In the genomic region with DNA sequence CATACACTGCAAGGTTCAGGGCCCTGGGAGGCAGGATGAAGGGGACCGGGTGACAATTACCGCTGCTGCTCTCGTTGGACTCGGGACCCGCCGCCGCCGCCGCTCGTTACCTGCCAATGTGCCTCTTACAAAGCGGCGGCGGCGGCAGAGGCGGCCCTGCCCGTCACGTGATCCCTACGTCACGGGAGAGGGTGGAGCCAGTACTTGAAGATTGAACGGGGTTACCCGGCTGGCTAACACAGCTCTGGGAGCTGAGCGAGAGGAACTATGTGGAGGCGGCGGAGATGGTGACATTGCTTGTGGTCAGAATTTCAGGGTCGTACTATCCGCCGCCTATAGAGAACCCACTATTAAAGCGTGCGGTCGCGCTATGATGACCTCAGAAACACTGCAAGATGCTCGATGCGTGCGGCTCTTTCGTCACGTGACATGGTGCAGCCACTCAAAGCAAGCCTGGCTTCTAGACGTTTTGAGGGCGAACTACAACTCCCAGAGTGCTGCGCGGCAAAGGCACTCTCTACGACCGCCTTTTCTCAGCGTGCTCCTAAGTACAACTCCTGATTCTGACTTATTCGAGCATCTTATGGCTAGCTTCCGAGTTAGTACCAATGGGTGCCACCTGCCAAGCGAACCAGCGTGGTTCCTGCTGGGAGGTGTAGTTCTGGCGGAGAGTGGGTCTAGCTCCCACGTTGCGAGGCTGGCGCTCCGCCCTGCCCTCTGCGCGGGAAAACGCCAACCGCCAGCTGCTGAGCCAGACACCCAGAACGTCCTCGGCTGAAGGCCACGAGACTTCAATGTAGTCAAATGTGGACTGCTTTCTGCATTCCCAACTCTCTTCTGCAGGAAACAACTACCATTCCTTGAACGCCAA, we compare ENCODE assay signal across 8 mouse cellular contexts. TPM values are rescaled to one million over a fixed set of nuclear protein-coding genes. Genes with fewer than 3 reads are reported as not detected.
DNase-seq lines count a peak whose midpoint lies in the region; ATAC-seq lines count a peak whose summit lies in the region.

Ubap2 (minus strand) TSS at position 165 of the 871 bp plus-strand sequence.

- H3K4me3 ChIP-seq in brown adipose tissue, adult 24 weeks (ENCODE audit: insufficient read depth, low read depth, low read length): peak within 1 kb of the TSS; percentile 87
- H3K4me3 ChIP-seq in heart, embryonic 13.5 days: peak within 1 kb of the TSS; percentile 92
- peak within 1 kb of the TSS; percentile 92 for H3K4me3 ChIP-seq in liver, embryonic 12.5 days
- peak within 1 kb of the TSS; percentile 89 for H3K4me3 ChIP-seq in stomach, embryonic 15.5 days (replicated peaks)

- ATAC-seq in heart, embryonic 13.5 days (ENCODE audit: extremely low read depth, insufficient number of reproducible peaks, low FRiP score, low TSS enrichment): peak; percentile 91
- ATAC-seq in liver, embryonic 12.5 days: peak; percentile 93
- ATAC-seq in stomach, embryonic 15.5 days (ENCODE audit: insufficient read depth, low FRiP score, low read depth): peak; percentile 97

- under 1% methylated on average over 60 of the region's 60 CpGs for WGBS in heart, embryonic 13.5 days
- under 1% methylated on average over 60 of the region's 60 CpGs for WGBS in liver, embryonic 12.5 days (ENCODE audit: insufficient replicate concordance)
- WGBS in stomach, embryonic 15.5 days: under 1% methylated on average over 60 of the region's 60 CpGs

- H3K4me1 ChIP-seq in brown adipose tissue, adult 24 weeks (ENCODE audit: control insufficient read depth, insufficient read depth, insufficient read length, low read length): peaks cover 6% of the 10 kb centered on the region; the same call in 1 of the 2 replicates
- H3K4me1 ChIP-seq in heart, embryonic 13.5 days: peaks cover 34% of the 10 kb centered on the region
- peaks cover 49% of the 10 kb centered on the region for H3K4me1 ChIP-seq in liver, embryonic 12.5 days
- H3K4me1 ChIP-seq in stomach, embryonic 15.5 days: peaks cover 22% of the 10 kb centered on the region

- H3K4me2 ChIP-seq in heart, embryonic 13.5 days: peak within 1 kb of the TSS; percentile 86
- H3K4me2 ChIP-seq in liver, embryonic 12.5 days: peak within 1 kb of the TSS; percentile 88
- peak within 1 kb of the TSS; percentile 69 for H3K4me2 ChIP-seq in stomach, embryonic 15.5 days

- peak; percentile 99 for DNase-seq in CD4-positive, CD25-positive, alpha-beta regulatory T cell, adult 2 months (ENCODE audit: low read depth, low spot score)
- peak; percentile 92 for DNase-seq in fat pad, adult 2 months (ENCODE audit: extremely low read depth, low read depth, low spot score)
- peak; percentile 98 for DNase-seq in kidney, postnatal 10 days
- peak; percentile 97 for DNase-seq in natural killer cell, adult 2 months (ENCODE audit: low spot score in 2 of 2)

- no peaks in the 10 kb centered on the region for H3K9me3 ChIP-seq in heart, embryonic 13.5 days
- no peaks in the 10 kb centered on the region for H3K9me3 ChIP-seq in liver, embryonic 12.5 days (replicated peaks)
- no peaks in the 10 kb centered on the region for H3K9me3 ChIP-seq in stomach, embryonic 15.5 days

- peak within 1 kb of the TSS; percentile 97 for H3K27ac ChIP-seq in brown adipose tissue, adult 24 weeks (replicated peaks; ENCODE audit: low read depth, low read length)
- H3K27ac ChIP-seq in heart, embryonic 13.5 days (replicated peaks): peak within 1 kb of the TSS; percentile 96
- peak within 1 kb of the TSS; percentile 93 for H3K27ac ChIP-seq in liver, embryonic 12.5 days
- peak within 1 kb of the TSS; percentile 94 for H3K27ac ChIP-seq in stomach, embryonic 15.5 days

- H3K27me3 ChIP-seq in heart, embryonic 13.5 days (replicated peaks): no peaks in the 10 kb centered on the region
- H3K27me3 ChIP-seq in liver, embryonic 12.5 days (replicated peaks): no peaks in the 10 kb centered on the region
- H3K27me3 ChIP-seq in stomach, embryonic 15.5 days (replicated peaks): no peaks in the 10 kb centered on the region

- peak within 1 kb of the TSS; percentile 97 for H3K9ac ChIP-seq in heart, embryonic 13.5 days
- peak within 1 kb of the TSS; percentile 92 for H3K9ac ChIP-seq in liver, embryonic 12.5 days
- peak within 1 kb of the TSS; percentile 88 for H3K9ac ChIP-seq in stomach, embryonic 15.5 days

- H3K36me3 ChIP-seq in heart, embryonic 13.5 days: peaks cover 12% of the 10 kb centered on the region
- peaks cover 18% of the 10 kb centered on the region for H3K36me3 ChIP-seq in liver, embryonic 12.5 days
- H3K36me3 ChIP-seq in stomach, embryonic 15.5 days: peaks cover 8% of the 10 kb centered on the region; the same call in 1 of the 2 replicates

RNA-seq across cellular contexts. Expression of gene Ubap2, which starts in this region (rescaled TPM):
- 18.6 and 19.3 TPM in 2 replicates for polyA plus RNA-seq in brown adipose tissue, adult 24 weeks (2012; ENCODE audit: insufficient read depth, insufficient read length, missing spikeins)
- 51.5 and 53.2 TPM in 2 replicates for polyA plus RNA-seq in heart, embryonic 13.5 days (2015; fragmentation: Nextera tagmentation; extraction: Ambion mirVana)
- 48.7 and 50.2 TPM in 2 replicates for polyA plus RNA-seq in liver, embryonic 12.5 days (2016; fragmentation: Nextera tagmentation; extraction: Ambion mirVana)
- polyA plus RNA-seq in stomach, embryonic 15.5 days (2015; fragmentation: Nextera tagmentation; extraction: Ambion mirVana): 54.3 and 55.7 TPM in 2 replicates

Comparison
In these comparisons a context has a peak if more than half of its experiments do, and no peak if none do; other contexts are left out.
1. Peak in every context shown above with its lines: DNase-seq, ATAC-seq, H3K4me3 ChIP-seq and H3K27ac ChIP-seq.